Mouse (Mus musculus) hematopoietic stem cell, adult 5-6 weeks (primary cell): ENCODE data around the gene Serpina3k. TPM values are rescaled to one million over a fixed set of nuclear protein-coding genes. Genes with fewer than 3 reads are reported as not detected.
"Not testable (repeated sequence)": the region's sequence is repeated elsewhere in the genome, so short reads cannot be mapped to it uniquely, and the experiment has no call there.

Experiments used
- ATAC-seq, 2 experiments: fragments of 125-278 bp in 1 of 2; replicated peaks in 1 of 2; 2 replicates each; pipeline ENCODE4 v1.8.0; 2016 to 2017; ENCODE audit warnings: inconsistent platforms in 2 of 2, mild to moderate bottlenecking in 2 of 2, moderate number of reproducible peaks in 2 of 2, low read depth in 1 of 2, moderate TSS enrichment in 1 of 2; ENCODE audit not compliant: low FRiP score in 2 of 2, poor library complexity in 2 of 2, severe bottlenecking in 2 of 2, insufficient read depth in 1 of 2, low TSS enrichment in 1 of 2
- total RNA-seq: library from RNA; stranded (forward); fragments of 172-1452, 232-1000 nt; gene quantifications from 2 replicates; pipeline ENCODE4 v1.2.3, GENCODE M21; 2017

Serpina3k gene
- total RNA-seq, 1 experiment from 2014 or later: not detected

DNA sequence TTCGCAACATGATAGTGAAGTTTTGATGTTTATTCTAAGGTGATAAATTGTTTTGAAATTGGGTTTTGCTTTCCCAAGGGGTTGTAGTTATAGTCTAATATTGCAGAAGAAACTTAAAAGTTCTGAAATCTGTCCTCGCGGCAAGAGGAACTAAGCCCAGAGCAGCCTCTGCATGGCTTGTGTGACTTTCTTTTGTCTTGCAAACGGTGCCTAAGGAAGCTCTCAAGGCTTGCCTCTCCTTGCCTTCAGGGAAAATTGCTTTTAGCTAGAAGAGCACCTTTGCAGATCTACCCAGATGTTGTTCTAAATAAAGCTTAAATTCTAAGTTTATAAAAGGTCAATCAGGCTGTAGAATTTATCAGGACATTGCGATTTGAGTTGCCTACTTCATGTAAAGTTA, 40.5 kb downstream of the Serpina3k start:
- ATAC-seq: not testable (repeated sequence)

- no peak for ATAC-seq
These were observed 41.6 kb downstream of the Serpina3k start for GRCm38 (mm10) chr12:104379856-104380255.

DNA sequence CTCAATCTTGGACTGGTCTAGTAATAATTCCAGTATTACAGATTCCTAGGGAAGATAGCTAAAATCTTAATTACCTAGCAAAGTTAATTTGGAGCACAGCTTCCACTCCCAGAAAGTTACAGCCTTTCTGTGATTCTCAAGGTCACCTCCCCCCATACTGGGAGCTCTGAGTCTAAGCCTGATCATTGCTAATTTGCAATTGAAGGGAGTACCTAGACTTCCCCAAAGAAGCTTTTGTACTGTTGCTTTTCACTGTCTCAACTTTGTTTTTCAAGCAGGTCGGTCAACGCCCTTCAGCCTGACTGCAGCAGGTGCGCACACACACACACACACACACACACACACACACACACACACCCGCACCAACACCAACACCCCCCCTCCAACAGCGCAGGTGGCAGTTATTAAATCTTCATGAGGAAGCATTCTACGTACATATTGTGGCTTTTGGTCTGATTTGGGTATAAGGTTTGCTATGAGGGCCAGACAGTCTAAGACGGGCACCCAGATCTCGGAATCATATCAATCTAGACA, 42.9 kb downstream of the Serpina3k start:
- ATAC-seq: not testable (repeated sequence)

DNA sequence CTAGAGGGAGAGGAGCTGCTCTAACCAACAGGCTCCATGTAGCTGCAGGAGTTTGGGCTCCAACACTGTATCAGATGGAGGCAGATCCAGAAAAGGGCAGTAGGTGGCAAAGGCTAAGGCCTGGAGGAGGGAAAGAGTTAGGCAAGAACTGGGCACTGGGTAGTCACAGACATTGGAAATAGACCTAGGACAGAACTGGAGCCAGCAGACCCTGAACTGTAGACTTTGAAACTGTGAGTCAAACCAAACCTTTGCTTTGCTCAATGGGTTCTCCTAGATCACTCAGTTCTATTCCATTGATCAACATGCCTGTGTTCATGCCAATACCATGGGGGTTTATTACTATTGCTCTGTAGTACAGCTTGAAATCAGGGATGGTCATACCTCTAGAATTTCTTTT, 47.7 kb downstream of the Serpina3k start:
- ATAC-seq: not testable (repeated sequence)

DNA sequence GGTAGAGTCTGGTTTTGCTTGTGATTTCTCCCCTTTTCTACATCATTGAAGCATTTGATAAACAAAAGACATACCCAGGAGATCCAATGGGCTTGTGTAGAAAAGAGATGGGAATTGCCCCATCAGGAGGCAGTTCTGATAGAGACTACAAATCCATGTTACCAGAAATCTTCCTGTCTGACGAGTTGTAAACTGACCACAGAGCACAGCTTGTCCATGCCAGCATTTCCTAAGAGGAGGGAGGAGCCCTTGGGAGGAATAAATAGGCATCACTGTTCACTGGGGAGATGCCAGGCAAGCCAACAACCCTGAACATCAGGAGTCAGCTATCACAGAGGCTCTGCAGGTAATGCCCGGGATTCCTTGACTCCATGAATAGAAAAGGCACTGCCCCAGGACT, 48.6 kb downstream of the Serpina3k start:
- ATAC-seq: not testable (repeated sequence)

DNA sequence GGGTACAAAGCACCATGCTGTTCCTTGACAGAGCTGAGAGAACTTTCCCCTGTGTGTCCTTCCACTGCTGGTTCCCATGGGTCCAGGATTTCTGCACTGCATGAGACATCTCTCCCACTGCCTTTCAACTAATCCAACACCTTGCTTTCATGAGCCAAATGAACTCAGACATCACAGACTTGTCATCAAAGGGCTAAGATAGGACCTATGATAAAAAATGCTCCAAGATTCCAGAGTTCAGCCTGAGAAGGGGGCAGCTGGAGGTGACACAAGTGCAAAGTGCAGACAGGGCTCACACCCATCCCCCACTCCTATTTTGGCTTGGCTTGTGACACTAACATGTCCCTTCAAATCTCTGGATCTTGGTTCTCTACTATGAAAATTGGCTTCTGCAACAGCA, 50.2 kb downstream of the Serpina3k start:
- ATAC-seq: no peak

DNA sequence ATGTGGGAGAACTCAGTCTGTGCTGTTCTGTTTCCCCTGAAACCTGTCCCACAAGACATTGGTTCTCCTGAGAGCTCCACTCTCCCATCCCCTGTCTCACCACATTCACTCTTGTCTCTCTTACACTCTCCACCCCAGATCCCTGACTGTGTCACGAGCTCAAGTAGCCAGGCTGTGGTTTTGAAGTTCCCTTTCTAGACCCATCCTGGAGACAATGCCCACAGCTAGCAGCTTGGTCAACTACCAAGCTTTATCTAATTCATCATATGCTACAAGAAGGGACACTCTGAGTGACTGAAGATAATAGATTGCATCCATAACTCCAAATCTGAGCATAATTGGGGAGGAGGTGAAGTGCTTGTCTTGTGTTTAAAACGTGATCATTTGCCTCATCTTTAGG, 52.8 kb downstream of the Serpina3k start:
- ATAC-seq: peak in 1 of 2 experiments; percentile 32; a peak in 1 of 4 replicates

Other genes with a start within 250 kb of the Serpina3k start
- not detected in 2 replicates for gene Serpina5, start 237.4 kb upstream of the Serpina3k start, total RNA-seq
- gene Serpina3a, start 225.8 kb upstream of the Serpina3k start, total RNA-seq: not detected in 2 replicates
- not detected in 2 replicates for gene Serpina3b, start 210.5 kb upstream of the Serpina3k start, total RNA-seq
- gene Serpina3c, start 184.6 kb upstream of the Serpina3k start, total RNA-seq: not detected in 2 replicates
- 7.3 and 9.6 TPM in 2 replicates for gene Serpina3f, start 123.9 kb upstream of the Serpina3k start, total RNA-seq
- gene Serpina3g, start 102.2 kb upstream of the Serpina3k start, total RNA-seq: 197 and 202 TPM in 2 replicates
- 0.10 TPM in 1 of 2 replicates, not detected in the other for gene Serpina3i, start 75.4 kb upstream of the Serpina3k start, total RNA-seq
- gene Serpina3j, start 23.9 kb upstream of the Serpina3k start, total RNA-seq: not detected in 2 replicates
- not detected in 2 replicates for gene Serpina3m, start within 50 bp of the Serpina3k start, total RNA-seq
- not detected in 2 replicates for gene Serpina3n, start 68.2 kb downstream of the Serpina3k start, total RNA-seq
- gene Gsc, start 134.8 kb downstream of the Serpina3k start, total RNA-seq: not detected in 2 replicates